Mouse (Mus musculus) heart, embryonic 11.5 days (tissue): ENCODE measurements around the gene H2-Oa. TPM values are rescaled to one million over a fixed set of nuclear protein-coding genes. Genes with fewer than 3 reads are reported as not detected.

ENCODE experiments used
- ATAC-seq: fragments of 200-750 bp; cut with Nextera tagmentation; replicated peaks from 2 replicates; pipeline ENCODE4 v1.8.0; 2017; ENCODE audit warnings: moderate library complexity; ENCODE audit not compliant: insufficient number of reproducible peaks, low FRiP score, low TSS enrichment
- H3K27ac ChIP-seq: fragments of 300-500 bp; sonication (generic); 2 replicates; pipeline ENCODE4 v1.5.1; 2014; ENCODE audit warnings: mild to moderate bottlenecking, low read depth, low read length
- H3K27me3 ChIP-seq: fragments of 300-500 bp; sonication (generic); 2 replicates; pipeline ENCODE4 v1.6.1; 2014; ENCODE audit warnings: mild to moderate bottlenecking, low read length, mixed read lengths; ENCODE audit not compliant: control insufficient read depth, insufficient read depth
- H3K36me3 ChIP-seq: fragments of 300-500 bp; sonication (generic); 2 replicates; pipeline ENCODE4 v1.6.1; 2014; ENCODE audit warnings: mild to moderate bottlenecking, low read length, moderate library complexity, mixed read lengths; ENCODE audit not compliant: control insufficient read depth, insufficient read depth
- H3K4me1 ChIP-seq: fragments of 300-500 bp; sonication (generic); 2 replicates; pipeline ENCODE4 v1.6.1; 2014; ENCODE audit warnings: low read length; ENCODE audit not compliant: control insufficient read depth, insufficient read depth
- H3K4me2 ChIP-seq: fragments of 300-500 bp; sonication (generic); 2 replicates; pipeline ENCODE4 v1.6.1; 2014; ENCODE audit warnings: mild to moderate bottlenecking, moderate library complexity
- H3K4me3 ChIP-seq: fragments of 300-500 bp; sonication (generic); 2 replicates; pipeline ENCODE4 v1.5.1; 2014; ENCODE audit warnings: low read depth, low read length
- H3K9ac ChIP-seq: fragments of 300-500 bp; sonication (generic); 2 replicates; pipeline ENCODE4 v1.6.1; 2014; ENCODE audit warnings: mild to moderate bottlenecking, low read depth, low read length, moderate library complexity
- H3K9me3 ChIP-seq: fragments of 300-500 bp; sonication (generic); replicated peaks from 2 replicates; pipeline ENCODE4 v1.6.1; 2016; ENCODE audit warnings: low read length; ENCODE audit not compliant: control insufficient read depth
- WGBS: fragments of 180-500 bp; shearing (Covaris S2); extraction: QIAGEN DNeasy Blood & Tissue Kit; methylation state at CpG from one replicate; pipeline ENCODE4 v1.1.7; 2014; ENCODE audit not compliant: insufficient replicate concordance; 5-methylcytosine and 5-hydroxymethylcytosine counted together
- polyA plus RNA-seq: library from polyadenylated mRNA; unstranded; fragments of >200 nt; fragmentation: Nextera tagmentation; extraction: Ambion mirVana; gene quantifications from 2 replicates; pipeline ENCODE4 v1.2.1, GENCODE M21; 2014

H2-Oa gene
- polyA plus RNA-seq, result 0.34 and 1.2 TPM in 2 replicates

- Histone ChIP-seq H3K4me3 (no peak within 1 kb of the TSS), H3K9ac (no peak within 1 kb of the TSS), H3K4me1 (peaks cover 4% of the 10 kb centered on the region; the same call in 1 of the 2 replicates), H3K27ac (no peak within 1 kb of the TSS), H3K9me3 (no peaks in the 10 kb centered on the region), H3K36me3 (no peaks in the 10 kb centered on the region), H3K4me2 (no peak within 1 kb of the TSS), H3K27me3 (no peaks in the 10 kb centered on the region)
- 34% methylated on average over 11 of the region's 11 CpGs for WGBS
- no peak for ATAC-seq
These were observed at the start of gene H2-Oa for GRCm38 (mm10) chr17:34092197-34092875. Gene H2-Oa (plus strand): TSS chr17:34092340.

GRCm38 (mm10) chr17:34045941-34046340 is 46.2 kb upstream of the H2-Oa start:
- H3K4me3 ChIP-seq, result no peak overlapping the region
- no peak overlapping the region for H3K4me2 ChIP-seq
- peaks cover 19% of the 10 kb centered on the region for H3K27me3 ChIP-seq
- ATAC-seq, result no peak
- 83% methylated on average over 14 of the region's 14 CpGs for WGBS
- H3K36me3 ChIP-seq, result no peaks in the 10 kb centered on the region
- H3K27ac ChIP-seq, result no peak overlapping the region
- H3K9me3 ChIP-seq, result 0 out of 2 replicates have a peak, but pooled peaks cover 6% of the 10 kb centered on the region
- no peak overlapping the region for H3K9ac ChIP-seq
- no peaks in the 10 kb centered on the region; the same call in 1 of the 2 replicates for H3K4me1 ChIP-seq

- Histone ChIP-seq H3K9me3 (0 out of 2 replicates have a peak, but pooled peaks cover 6% of the 10 kb centered on the region), H3K9ac (no peak overlapping the region), H3K4me2 (no peak overlapping the region), H3K27ac (no peak overlapping the region), H3K27me3 (peaks cover 3% of the 10 kb centered on the region), H3K36me3 (no peaks in the 10 kb centered on the region), H3K4me1 (no peaks in the 10 kb centered on the region), H3K4me3 (no peak overlapping the region)
- no peak for ATAC-seq
- 81% methylated on average over 5 of the region's 5 CpGs for WGBS
These were observed 44.6 kb upstream of the H2-Oa start for GRCm38 (mm10) chr17:34047404-34048050.

GRCm38 (mm10) chr17:34057224-34057623 is 34.9 kb upstream of the H2-Oa start:
- Histone ChIP-seq H3K9me3 (no peaks in the 10 kb centered on the region), H3K9ac (no peak overlapping the region), H3K36me3 (no peaks in the 10 kb centered on the region), H3K4me1 (no peaks in the 10 kb centered on the region), H3K27me3 (0 out of 2 replicates have a peak, but pooled peaks cover 3% of the 10 kb centered on the region), H3K4me2 (no peak overlapping the region), H3K4me3 (no peak overlapping the region), H3K27ac (no peak overlapping the region)
- 66% methylated on average over 7 of the region's 7 CpGs for WGBS
- ATAC-seq, result no peak

- H3K4me2 ChIP-seq, result no peak overlapping the region
- no peak for ATAC-seq
- WGBS, result 53% methylated on average over 3 of the region's 3 CpGs
- H3K9ac ChIP-seq, result no peak overlapping the region
- H3K4me1 ChIP-seq, result no peaks in the 10 kb centered on the region
- no peak overlapping the region for H3K27ac ChIP-seq
- no peaks in the 10 kb centered on the region for H3K36me3 ChIP-seq
- no peak overlapping the region for H3K4me3 ChIP-seq
- no peaks in the 10 kb centered on the region; the same call in 1 of the 2 replicates for H3K27me3 ChIP-seq
- no peaks in the 10 kb centered on the region for H3K9me3 ChIP-seq
These were observed 23.3 kb upstream of the H2-Oa start for GRCm38 (mm10) chr17:34068864-34069263.

- no peak for ATAC-seq
- H3K27ac ChIP-seq, result no peak overlapping the region
- no peaks in the 10 kb centered on the region for H3K4me1 ChIP-seq
- peaks cover 16% of the 10 kb centered on the region for H3K27me3 ChIP-seq
- H3K9ac ChIP-seq, result no peak overlapping the region
- H3K4me2 ChIP-seq, result no peak overlapping the region
- no peaks in the 10 kb centered on the region for H3K9me3 ChIP-seq
- H3K36me3 ChIP-seq, result no peaks in the 10 kb centered on the region
- 65% methylated on average over 5 of the region's 5 CpGs for WGBS
- H3K4me3 ChIP-seq, result no peak overlapping the region
These were observed 20.0 kb upstream of the H2-Oa start for GRCm38 (mm10) chr17:34072091-34072490.

GRCm38 (mm10) chr17:34075271-34075670 is 16.9 kb upstream of the H2-Oa start:
- no peak for ATAC-seq
- Histone ChIP-seq H3K9ac (no peak overlapping the region), H3K36me3 (no peaks in the 10 kb centered on the region), H3K4me3 (no peak overlapping the region), H3K27ac (no peak overlapping the region), H3K27me3 (peaks cover 20% of the 10 kb centered on the region), H3K4me1 (no peaks in the 10 kb centered on the region), H3K9me3 (no peaks in the 10 kb centered on the region), H3K4me2 (no peak overlapping the region)
- 36% methylated on average over 7 of the region's 7 CpGs for WGBS

- H3K4me1 ChIP-seq, result no peaks in the 10 kb centered on the region
- no peak for ATAC-seq
- H3K27me3 ChIP-seq, result peaks cover 20% of the 10 kb centered on the region
- H3K36me3 ChIP-seq, result no peaks in the 10 kb centered on the region
- H3K4me2 ChIP-seq, result no peak overlapping the region
- no peak overlapping the region for H3K4me3 ChIP-seq
- 2% methylated on average over 9 of the region's 9 CpGs for WGBS
- no peak overlapping the region for H3K27ac ChIP-seq
- H3K9me3 ChIP-seq, result no peaks in the 10 kb centered on the region
- H3K9ac ChIP-seq, result no peak overlapping the region
These were observed 14.6 kb upstream of the H2-Oa start for GRCm38 (mm10) chr17:34077549-34077948.
